Mouse (Mus musculus): ENCODE measurements around the gene Hacd3. TPM values are rescaled to one million over a fixed set of nuclear protein-coding genes. Genes with fewer than 3 reads are reported as not detected.

Gene Hacd3
- polyA plus RNA-seq, 1 experiment from 2014 or later = 151 TPM

DNA sequence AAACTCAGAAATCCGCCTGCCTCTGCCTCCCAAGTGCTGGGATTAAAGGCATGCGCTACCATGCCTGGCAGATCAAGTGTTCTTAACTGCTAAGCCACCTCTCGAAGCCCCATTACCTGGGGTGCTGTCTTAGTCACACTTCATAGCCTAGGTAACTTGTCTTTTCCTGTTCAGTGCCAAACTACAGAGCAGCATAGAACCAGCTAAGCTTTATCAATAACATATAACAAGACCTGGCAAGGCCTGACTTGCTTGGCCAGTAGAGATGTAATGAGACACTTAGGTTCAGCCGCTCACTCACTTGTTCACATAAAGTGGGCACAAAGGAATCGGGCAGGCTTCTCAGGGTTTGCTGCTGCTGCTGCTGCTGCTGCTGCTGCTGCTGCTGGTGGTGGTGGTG is 6.8 kb upstream of the Hacd3 start:
- H3K4me3 ChIP-seq = no peak overlapping the region
- H3K27ac ChIP-seq = no peak overlapping the region
- no peak overlapping the region for H3K4me2 ChIP-seq
- 0 out of 2 replicates have a peak, but pooled peaks cover 8% of the 10 kb centered on the region for H3K27me3 ChIP-seq
- ATAC-seq = no peak
- WGBS = 88% methylated on average over 5 of the region's 5 CpGs
- H3K9ac ChIP-seq = no peak overlapping the region
- peaks cover 9% of the 10 kb centered on the region for H3K4me1 ChIP-seq
- no peaks in the 10 kb centered on the region for H3K9me3 ChIP-seq (replicated peaks)
- no peaks in the 10 kb centered on the region for H3K36me3 ChIP-seq (ENCODE audit: poor library complexity, severe bottlenecking)

GRCm38 (mm10) chr9:65027241-65027640 is 5.7 kb upstream of the Hacd3 start:
- H3K9me3 ChIP-seq (replicated peaks) = no peaks in the 10 kb centered on the region
- H3K9ac ChIP-seq = no peak overlapping the region
- H3K4me1 ChIP-seq = peaks cover 5% of the 10 kb centered on the region
- 0 out of 2 replicates have a peak, but pooled peaks cover 8% of the 10 kb centered on the region for H3K27me3 ChIP-seq
- no peak overlapping the region for H3K4me3 ChIP-seq
- no peaks in the 10 kb centered on the region for H3K36me3 ChIP-seq (ENCODE audit: poor library complexity, severe bottlenecking)
- ATAC-seq = no peak
- 85% methylated on average over 7 of the region's 7 CpGs for WGBS
- H3K4me2 ChIP-seq = no peak overlapping the region
- H3K27ac ChIP-seq = no peak overlapping the region

DNA sequence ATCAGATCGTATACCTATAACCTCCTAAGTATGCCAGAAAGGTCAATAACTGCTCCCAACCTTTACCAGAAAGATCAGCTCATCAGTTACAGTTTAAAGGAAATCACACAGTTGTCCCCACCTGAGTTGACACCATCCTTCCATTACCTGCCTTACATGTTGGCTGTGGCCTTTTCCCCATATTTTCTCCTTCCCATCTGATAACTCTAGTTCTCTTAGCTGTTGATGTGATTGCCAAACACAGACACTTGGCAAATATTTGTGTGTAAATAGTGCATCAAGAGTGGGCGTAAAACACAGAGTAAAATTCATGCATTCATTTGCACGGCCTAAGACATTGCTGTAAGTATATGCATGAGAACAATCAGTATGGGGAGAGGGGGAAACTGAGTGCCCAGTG is 2.0 kb upstream of the Hacd3 start:
- no peaks in the 10 kb centered on the region for H3K9me3 ChIP-seq (replicated peaks)
- no peak overlapping the region for H3K9ac ChIP-seq
- no peaks in the 10 kb centered on the region for H3K36me3 ChIP-seq (ENCODE audit: poor library complexity, severe bottlenecking)
- no peak overlapping the region for H3K27ac ChIP-seq
- WGBS = 93% methylated on average over 3 of the region's 3 CpGs
- H3K27me3 ChIP-seq = 0 out of 2 replicates have a peak, but pooled peaks cover 4% of the 10 kb centered on the region
- H3K4me3 ChIP-seq = no peak overlapping the region
- H3K4me2 ChIP-seq = no peak overlapping the region
- no peak for ATAC-seq
- H3K4me1 ChIP-seq = peaks cover 30% of the 10 kb centered on the region

GRCm38 (mm10) chr9:65022580-65023135 is 1.2 kb upstream of the Hacd3 start:
- 0 out of 2 replicates have a peak, but pooled peaks cover 4% of the 10 kb centered on the region for H3K27me3 ChIP-seq
- ATAC-seq = no peak
- H3K9me3 ChIP-seq (replicated peaks) = no peaks in the 10 kb centered on the region
- 65% methylated on average over 4 of the region's 4 CpGs for WGBS
- no peak overlapping the region for H3K9ac ChIP-seq
- H3K4me2 ChIP-seq = no peak overlapping the region
- H3K36me3 ChIP-seq (ENCODE audit: poor library complexity, severe bottlenecking) = no peaks in the 10 kb centered on the region
- H3K4me1 ChIP-seq = peaks cover 38% of the 10 kb centered on the region
- no peak overlapping the region for H3K4me3 ChIP-seq
- H3K27ac ChIP-seq = no peak overlapping the region

- no peak for ATAC-seq
- Histone ChIP-seq H3K27me3 (0 out of 2 replicates have a peak, but pooled peaks cover 4% of the 10 kb centered on the region), H3K27ac (peak overlapping the region; percentile 89), H3K9me3 (replicated peaks) (no peaks in the 10 kb centered on the region), H3K9ac (peak overlapping the region; percentile 98), H3K4me1 (peaks cover 44% of the 10 kb centered on the region), H3K4me3 (peak overlapping the region; percentile 93), H3K4me2 (peak overlapping the region; percentile 84), H3K36me3 (ENCODE audit: poor library complexity, severe bottlenecking) (no peaks in the 10 kb centered on the region)
- 17% methylated on average over 9 of the region's 9 CpGs for WGBS
Observed at GRCm38 (mm10) chr9:65021887-65022579, 540 bp upstream of the Hacd3 start.

- peak overlapping the region; percentile 93 for H3K4me3 ChIP-seq
- H3K27me3 ChIP-seq = 0 out of 2 replicates have a peak, but pooled peaks cover 4% of the 10 kb centered on the region
- WGBS = 69% methylated on average over 4 of the region's 4 CpGs
- peak overlapping the region; percentile 98; the same call in 1 of the 2 replicates for H3K9ac ChIP-seq
- no peaks in the 10 kb centered on the region for H3K9me3 ChIP-seq (replicated peaks)
- H3K4me2 ChIP-seq = peak overlapping the region; percentile 84
- H3K4me1 ChIP-seq = peaks cover 63% of the 10 kb centered on the region
- H3K36me3 ChIP-seq (ENCODE audit: poor library complexity, severe bottlenecking) = no peaks in the 10 kb centered on the region
- no peak overlapping the region for H3K27ac ChIP-seq
- no peak for ATAC-seq
Observed at GRCm38 (mm10) chr9:65020128-65020527, 1.4 kb downstream of the Hacd3 start.

DNA sequence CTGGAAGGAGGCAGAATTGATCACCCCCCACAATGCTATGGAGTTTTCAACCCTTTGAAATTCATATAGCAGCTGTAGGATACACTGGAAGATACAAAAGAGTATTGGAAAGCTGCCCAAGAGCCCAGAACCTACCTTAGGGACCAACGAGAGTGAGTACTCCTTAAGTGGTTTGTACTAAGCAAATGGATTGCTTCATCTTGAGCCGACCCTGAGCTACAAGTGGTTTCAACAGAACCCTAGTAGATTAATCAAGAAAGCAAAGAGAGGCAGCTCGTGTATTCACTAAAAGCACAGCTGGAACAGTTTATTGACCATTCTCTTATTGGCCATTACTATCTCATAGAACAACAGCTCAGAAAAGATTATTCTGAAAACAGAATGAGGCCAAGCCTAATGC is 2.3 kb downstream of the Hacd3 start:
- Histone ChIP-seq H3K4me2 (peak overlapping the region; percentile 84), H3K4me3 (peak overlapping the region; percentile 93; the same call in 1 of the 2 replicates), H3K36me3 (ENCODE audit: poor library complexity, severe bottlenecking) (no peaks in the 10 kb centered on the region), H3K9ac (0 out of 2 replicates have a peak overlapping the region, but pooled peaks have one; percentile 98), H3K4me1 (peaks cover 64% of the 10 kb centered on the region), H3K27me3 (no peaks in the 10 kb centered on the region), H3K27ac (no peak overlapping the region), H3K9me3 (replicated peaks) (no peaks in the 10 kb centered on the region)
- 55% methylated on average over 3 of the region's 3 CpGs for WGBS
- no peak for ATAC-seq

GRCm38 (mm10) chr9:65018588-65019121 is 2.8 kb downstream of the Hacd3 start:
- Histone ChIP-seq H3K9me3 (replicated peaks) (no peaks in the 10 kb centered on the region), H3K4me3 (no peak overlapping the region), H3K9ac (no peak overlapping the region), H3K4me1 (peaks cover 64% of the 10 kb centered on the region), H3K27me3 (no peaks in the 10 kb centered on the region), H3K27ac (no peak overlapping the region), H3K4me2 (peak overlapping the region; percentile 84), H3K36me3 (ENCODE audit: poor library complexity, severe bottlenecking) (no peaks in the 10 kb centered on the region)
- no peak for ATAC-seq
- 76% methylated on average over 3 of the region's 3 CpGs for WGBS

DNA sequence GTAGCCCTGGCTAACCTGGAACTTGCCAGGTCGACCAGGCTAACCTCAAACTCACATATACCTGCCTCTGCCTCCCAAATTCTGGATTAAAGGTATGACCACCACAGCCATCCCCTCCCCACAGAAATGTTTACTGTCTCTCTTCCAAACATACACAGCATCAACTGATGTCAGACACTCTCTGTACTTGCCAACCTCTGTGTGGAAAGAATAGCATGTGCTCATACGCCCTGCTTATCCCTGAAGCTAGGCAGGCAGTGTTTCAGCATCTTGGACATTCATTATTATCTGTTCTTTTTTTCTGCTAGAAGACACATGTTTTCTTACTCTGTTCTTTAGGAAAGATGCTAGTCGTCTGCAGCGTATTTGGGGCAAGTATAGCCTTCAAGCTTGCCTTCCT is 3.6 kb downstream of the Hacd3 start:
- H3K9ac ChIP-seq = no peak overlapping the region
- no peak for ATAC-seq
- no peak overlapping the region for H3K4me3 ChIP-seq
- no peak overlapping the region for H3K27ac ChIP-seq
- no peak overlapping the region for H3K4me2 ChIP-seq
- no peaks in the 10 kb centered on the region for H3K27me3 ChIP-seq
- WGBS = 90% methylated on average over 4 of the region's 4 CpGs
- no peaks in the 10 kb centered on the region for H3K36me3 ChIP-seq (ENCODE audit: poor library complexity, severe bottlenecking)
- H3K9me3 ChIP-seq (replicated peaks) = no peaks in the 10 kb centered on the region
- H3K4me1 ChIP-seq = peaks cover 64% of the 10 kb centered on the region

DNA sequence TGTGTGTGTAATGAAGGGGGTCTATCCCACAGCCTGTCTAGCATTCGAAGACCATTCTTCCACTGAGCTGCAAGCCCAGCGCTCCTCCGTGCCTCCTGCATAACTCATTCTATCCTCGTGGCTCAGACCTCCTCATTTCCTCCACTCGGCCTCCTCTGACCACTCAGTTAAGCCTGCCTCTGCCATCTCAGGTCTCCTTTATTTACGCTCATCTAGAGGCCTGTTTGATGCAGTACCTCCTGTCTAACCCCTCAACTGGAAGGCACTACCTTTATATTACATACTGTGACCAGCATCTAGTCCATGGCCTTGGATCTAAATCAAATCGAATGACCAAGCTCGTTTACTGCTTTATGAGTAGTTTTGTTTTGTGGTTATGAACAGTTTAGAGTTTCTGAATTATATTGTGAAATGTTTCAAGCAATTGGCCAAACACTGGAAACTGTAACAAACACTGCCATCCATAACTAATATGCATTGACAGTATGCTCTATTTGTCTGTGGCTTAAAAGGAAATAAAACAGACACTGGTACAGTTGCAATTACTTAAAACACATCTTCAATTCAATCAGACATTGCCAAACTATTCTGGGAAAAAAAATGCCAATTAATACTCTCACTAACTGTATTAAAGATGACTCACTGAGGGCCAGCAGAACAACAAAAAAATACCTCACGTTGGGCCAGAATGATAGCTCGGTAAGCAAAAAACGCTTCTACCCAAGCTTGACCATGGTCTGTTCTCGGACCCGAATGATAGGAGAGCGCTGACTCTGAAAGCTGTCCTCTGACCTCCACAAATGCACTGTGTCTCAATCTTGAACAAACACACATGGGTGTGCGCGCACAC is 4.3 kb downstream of the Hacd3 start:
- 77% methylated on average over 16 of the region's 16 CpGs for WGBS
- H3K4me3 ChIP-seq = no peak overlapping the region
- no peaks in the 10 kb centered on the region for H3K27me3 ChIP-seq
- no peaks in the 10 kb centered on the region for H3K36me3 ChIP-seq (ENCODE audit: poor library complexity, severe bottlenecking)
- H3K4me2 ChIP-seq = no peak overlapping the region
- no peaks in the 10 kb centered on the region for H3K9me3 ChIP-seq (replicated peaks)
- H3K9ac ChIP-seq = 0 out of 2 replicates have a peak overlapping the region, but pooled peaks have one; percentile 36
- ATAC-seq = no peak
- H3K4me1 ChIP-seq = peaks cover 62% of the 10 kb centered on the region
- H3K27ac ChIP-seq = peak overlapping the region; percentile 15; the same call in 1 of the 2 replicates

- Histone ChIP-seq H3K27ac (peak overlapping the region; percentile 31; the same call in 1 of the 2 replicates), H3K4me2 (no peak overlapping the region), H3K27me3 (no peaks in the 10 kb centered on the region), H3K36me3 (ENCODE audit: poor library complexity, severe bottlenecking) (no peaks in the 10 kb centered on the region), H3K9me3 (replicated peaks) (no peaks in the 10 kb centered on the region), H3K9ac (0 out of 2 replicates have a peak overlapping the region, but pooled peaks have one; percentile 36), H3K4me1 (peaks cover 57% of the 10 kb centered on the region), H3K4me3 (no peak overlapping the region)
- ATAC-seq = no peak
- 75% methylated on average over 4 of the region's 4 CpGs for WGBS
Observed at GRCm38 (mm10) chr9:65016241-65016977, 5.1 kb downstream of the Hacd3 start.

Data from forebrain, embryonic 13.5 days (tissue).